Mouse (Mus musculus) C3H10T1/2 (cell line): ENCODE data around the gene Krtap5-5. TPM values are rescaled to one million over a fixed set of nuclear protein-coding genes. Genes with fewer than 3 reads are reported as not detected.

Experiments used
- polyA plus RNA-seq, 2 experiments: library from polyadenylated mRNA; unstranded; fragments of >200 nt; fragmentation: generic; extraction: Trizol; gene quantifications; one replicate each; pipeline ENCODE4 v1.2.1; 2012; ENCODE audit warnings: missing spikeins in 2 of 2

Gene Krtap5-5
- polyA plus RNA-seq: not detected

GRCm38 (mm10) chr7:142229871-142230270 lies at the start of gene Krtap5-5:
TSS of gene Krtap5-5 (minus strand) at chr7:142229971.

GRCm38 (mm10) chr7:142274263-142274662 lies 44.5 kb upstream of the Krtap5-5 start, which contains the start of gene Gm4559:
TSS of gene Gm4559 (minus strand) at chr7:142274363.

GRCm38 (mm10) chr7:142258254-142258653 lies 28.5 kb upstream of the Krtap5-5 start, which contains the start of gene Gm2431:
TSS of gene Gm2431 (minus strand) at chr7:142258354.

GRCm38 (mm10) chr7:142240978-142241377 lies 11.2 kb upstream of the Krtap5-5 start, which contains the start of gene Gm40460:
TSS of gene Gm40460 (minus strand) at chr7:142241078.

GRCm38 (mm10) chr7:142211559-142211958 lies 18.2 kb downstream of the Krtap5-5 start, which contains the start of gene Gm7579:
TSS of gene Gm7579 (plus strand) at chr7:142211859.

GRCm38 (mm10) chr7:142201064-142201463 lies 28.7 kb downstream of the Krtap5-5 start, which contains the start of gene Krtap5-3:
TSS of gene Krtap5-3 (plus strand) at chr7:142201364.

GRCm38 (mm10) chr7:142190289-142190688 lies 39.5 kb downstream of the Krtap5-5 start, which contains the start of gene Gm10153:
TSS of gene Gm10153 (minus strand) at chr7:142190389.

Other genes with a start within 250 kb of the Krtap5-5 start
- gene Mob2, start 168.9 kb downstream of the Krtap5-5 start, polyA plus RNA-seq: 10 to 100 TPM; 15.6 to 37.1 TPM
- under 1 TPM; 0.79 to 0.83 TPM for gene Dusp8, start 134.1 kb downstream of the Krtap5-5 start, polyA plus RNA-seq
- gene Gm45618, start 109.2 kb downstream of the Krtap5-5 start, polyA plus RNA-seq: not detected
- not detected for gene Gm39115, start 93.9 kb downstream of the Krtap5-5 start, polyA plus RNA-seq
- not detected for gene Gm45337, start 85.4 kb downstream of the Krtap5-5 start, polyA plus RNA-seq
- gene Gm29735, start 72.9 kb downstream of the Krtap5-5 start, polyA plus RNA-seq: not detected
- not detected for gene Gm4553, start 64.2 kb downstream of the Krtap5-5 start, polyA plus RNA-seq
- gene Krtap5-2, start 54.0 kb downstream of the Krtap5-5 start, polyA plus RNA-seq: not detected
- not detected for gene Gm10153, start 39.6 kb downstream of the Krtap5-5 start, polyA plus RNA-seq
- gene Krtap5-3, start 28.6 kb downstream of the Krtap5-5 start, polyA plus RNA-seq: not detected
- gene Gm7579, start 18.1 kb downstream of the Krtap5-5 start, polyA plus RNA-seq: not detected
- not detected for gene Gm40460, start 11.1 kb upstream of the Krtap5-5 start, polyA plus RNA-seq
- not detected for gene Gm2431, start 28.4 kb upstream of the Krtap5-5 start, polyA plus RNA-seq
- not detected for gene Gm4559, start 44.4 kb upstream of the Krtap5-5 start, polyA plus RNA-seq
- gene Krtap5-1, start 67.1 kb upstream of the Krtap5-5 start, polyA plus RNA-seq: not detected
- gene Krtap5-4, start 73.6 kb upstream of the Krtap5-5 start, polyA plus RNA-seq: not detected
- 1 to 10 TPM; 2.0 to 4.2 TPM for gene Ifitm10, start 143.8 kb upstream of the Krtap5-5 start, polyA plus RNA-seq
- under 1 TPM; 0.12 to 0.13 TPM for gene Gm49369, start 152.7 kb upstream of the Krtap5-5 start, polyA plus RNA-seq
- 100 to 1,000 TPM; 348 to 485 TPM for gene Ctsd, start 158.1 kb upstream of the Krtap5-5 start, polyA plus RNA-seq
- gene Syt8, start 204.9 kb upstream of the Krtap5-5 start, polyA plus RNA-seq: 1 to 10 TPM; 1.6 TPM
- 1 to 10 TPM in 1 of 2 experiments, under 1 TPM in 1; 0.35 to 2.5 TPM for gene Tnni2, start 211.8 kb upstream of the Krtap5-5 start, polyA plus RNA-seq
- gene Lsp1, start 230.8 kb upstream of the Krtap5-5 start, polyA plus RNA-seq: 10 to 100 TPM; 10.9 to 46.7 TPM